Mouse (Mus musculus) CH12.LX (cell line): ENCODE measurements around the gene Ndufa9.

Experiments
- CTCF ChIP-seq, 2 experiments: IDR thresholded peaks in 1 of 2; conservative IDR thresholded peaks in 1 of 2; 2 replicates each; pipeline ENCODE4 v1.5.1; 2011 to 2012; ENCODE audit warnings: low read depth in 2 of 2, low read length in 2 of 2, improper control_type of control experiment in 1 of 2, inconsistent platforms in 1 of 2, mild to moderate bottlenecking in 1 of 2, moderate library complexity in 1 of 2
- ELF1 ChIP-seq: IDR thresholded peaks from 2 replicates; pipeline ENCODE4 v1.6.1; 2014; ENCODE audit warnings: low read depth, mild to moderate bottlenecking, inconsistent platforms, low read length, improper control_type of control experiment
- EP300 ChIP-seq: IDR thresholded peaks from 2 replicates; pipeline ENCODE4 v1.6.1; 2011; ENCODE audit warnings: low read length, improper control_type of control experiment
- GABPA ChIP-seq: IDR thresholded peaks from 2 replicates; pipeline ENCODE4 v1.6.1; 2012; ENCODE audit warnings: low read depth, low read length, improper control_type of control experiment, inconsistent platforms; ENCODE audit not compliant: insufficient replicate concordance
- MAX ChIP-seq: IDR thresholded peaks from 2 replicates; pipeline ENCODE4 v1.6.1; 2011; ENCODE audit warnings: low read length, improper control_type of control experiment
- POLR2A ChIP-seq: IDR thresholded peaks from 2 replicates; pipeline ENCODE4 v1.6.1; 2011; ENCODE audit warnings: low read depth, mild to moderate bottlenecking, improper control_type of control experiment, low read length
- POLR2AphosphoS2 ChIP-seq: IDR thresholded peaks from 2 replicates; pipeline ENCODE4 v1.6.1; 2011; ENCODE audit warnings: low read depth, low read length, improper control_type of control experiment
- TBP ChIP-seq: conservative IDR thresholded peaks from 2 replicates; pipeline ENCODE4 v1.6.1; 2011; ENCODE audit warnings: low read depth, low read length, improper control_type of control experiment
- USF1 ChIP-seq: IDR thresholded peaks from 2 replicates; pipeline ENCODE4 v1.6.1; 2014; ENCODE audit warnings: low read depth, mild to moderate bottlenecking, inconsistent platforms, low read length, improper control_type of control experiment
- ZMIZ1 ChIP-seq: IDR thresholded peaks from 2 replicates; pipeline ENCODE4 v1.6.1; 2012; ENCODE audit warnings: low read depth, mild to moderate bottlenecking, inconsistent platforms, low read length, improper control_type of control experiment
- ZNF384 ChIP-seq: IDR thresholded peaks from 2 replicates; pipeline ENCODE4 v1.6.1; 2012; ENCODE audit warnings: low read depth, low read length, improper control_type of control experiment, inconsistent platforms

- TF ChIP-seq ZMIZ1 (no peak), TBP (no peak), EP300 (no peak), POLR2A (no peak), ZNF384 (no peak), GABPA (no peak), USF1 (no peak), MAX (no peak), POLR2AphosphoS2 (no peak), ELF1 (no peak), CTCF (conservative IDR thresholded peaks at IDR 0.05 in 1 of 2, IDR thresholded peaks at IDR 0.05 in 1 of 2; ENCODE audit: low read depth in 2 of 2, low read length in 2 of 2) (no peak)
Measured at GRCm38 (mm10) chr6:126788863-126789262, 60.1 kb downstream of the Ndufa9 start.
